Mouse (Mus musculus): ENCODE measurements at regions not wholly inside any gene's neighbourhood (a gene's known extent, or its start where the extent isn't known, plus 50 kb on each side); places are given as distances from the start of the nearest gene placed in this dataset.

GRCm38 (mm10) chr13:97331072-97331471 lies 90.2 kb downstream of the Enc1 start:
- TF ChIP-seq GATA4 (IDR thresholded peaks at IDR 0.05; ENCODE audit: insufficient replicate concordance, low read length) = no peak

DNA sequence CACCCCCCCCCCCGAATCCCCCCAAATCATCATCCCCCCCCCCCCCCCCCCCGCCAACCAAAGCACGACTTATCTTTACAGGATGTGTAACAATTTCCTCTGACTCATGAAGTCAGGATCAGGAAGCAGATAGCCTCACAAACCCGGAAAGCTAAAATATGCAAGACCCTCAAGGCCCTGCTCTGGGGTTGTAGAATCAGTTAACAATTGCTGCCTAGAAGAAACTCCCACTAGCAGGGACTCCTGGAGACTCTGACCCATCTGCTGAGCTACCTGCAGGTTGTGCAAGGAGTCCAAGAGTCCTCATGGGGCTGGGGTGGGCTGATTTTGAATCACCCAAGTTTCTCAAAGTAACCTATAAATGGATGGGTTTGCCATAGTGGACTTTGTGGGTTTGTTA lies 79.9 kb downstream of the Enc1 start:
- TF ChIP-seq GATA4 (IDR thresholded peaks at IDR 0.05; ENCODE audit: insufficient replicate concordance, low read length) = peak; percentile 20; the same call in 1 of the 2 replicates

GRCm38 (mm10) chr13:97320298-97320697 lies 79.4 kb downstream of the Enc1 start:
- TF ChIP-seq GATA4 (IDR thresholded peaks at IDR 0.05; ENCODE audit: insufficient replicate concordance, low read length) = peak; percentile 95

DNA sequence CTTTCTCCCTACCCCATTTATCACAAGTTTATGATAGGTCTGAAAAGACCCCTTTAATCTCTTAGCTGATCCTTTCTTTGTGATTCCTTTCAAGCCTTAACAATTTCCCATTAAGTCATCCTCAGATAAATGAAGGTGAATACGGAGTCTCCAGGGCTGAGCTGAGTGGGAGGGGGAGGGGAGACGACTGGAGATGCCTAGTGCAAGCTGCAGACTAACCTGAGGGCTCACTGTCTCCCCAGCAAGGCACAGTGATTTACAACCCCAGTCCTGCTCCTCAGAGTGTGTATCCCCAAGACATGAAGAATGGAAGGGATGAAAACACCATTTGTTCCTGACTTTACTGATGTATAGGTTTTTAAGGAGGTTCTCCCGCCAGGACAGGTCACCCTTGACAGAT lies 76.7 kb downstream of the Enc1 start:
- TF ChIP-seq GATA4 (IDR thresholded peaks at IDR 0.05; ENCODE audit: insufficient replicate concordance, low read length) = no peak

DNA sequence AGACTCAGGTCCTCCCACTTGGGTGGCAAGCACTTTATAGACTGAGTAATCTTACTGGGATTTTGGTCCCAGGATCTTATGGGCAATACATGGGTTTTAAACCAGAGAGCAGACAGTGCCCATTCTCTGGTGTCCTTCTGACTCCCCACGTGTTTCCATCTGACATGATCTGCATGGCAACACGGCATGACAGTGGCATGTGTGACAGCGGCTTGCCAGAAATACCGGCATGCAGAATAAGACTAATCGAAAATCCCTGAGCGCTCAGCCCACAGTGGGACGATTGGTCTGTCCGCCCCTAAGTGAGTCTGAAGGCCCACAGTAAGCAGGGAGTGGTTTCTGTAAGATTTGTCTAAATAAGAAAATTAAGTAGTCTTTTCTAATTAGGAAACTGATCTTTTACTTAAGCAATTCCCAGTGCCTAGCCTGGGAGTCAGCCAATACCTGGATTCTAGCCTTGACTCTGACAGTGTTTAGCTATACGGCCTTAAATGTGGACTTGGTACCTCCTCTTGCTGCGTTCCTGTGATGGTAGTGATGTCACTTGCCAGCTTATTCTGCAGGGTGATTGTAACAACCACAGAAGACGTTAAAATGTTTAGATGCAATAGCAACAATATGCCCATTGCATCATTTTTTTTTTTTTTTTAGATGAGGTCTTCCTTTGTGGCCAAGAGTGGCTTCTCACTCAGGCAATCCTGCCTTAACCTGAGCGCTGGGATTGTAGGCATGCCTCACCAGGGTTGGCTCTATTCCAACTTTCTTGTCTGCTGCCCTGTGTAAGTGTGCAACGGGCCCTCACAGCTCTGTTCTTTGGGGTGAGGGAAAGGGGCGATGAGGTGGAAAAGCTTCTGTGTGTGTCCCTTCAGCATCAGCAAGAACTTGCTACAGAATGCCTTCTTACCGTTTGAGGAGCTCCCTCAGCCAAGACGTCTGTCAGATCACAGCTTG lies 71.8 kb downstream of the Enc1 start:
- TF ChIP-seq GATA4 (IDR thresholded peaks at IDR 0.05; ENCODE audit: insufficient replicate concordance, low read length) = no peak

GRCm38 (mm10) chr13:97311340-97311739 lies 70.4 kb downstream of the Enc1 start:
- TF ChIP-seq GATA4 (IDR thresholded peaks at IDR 0.05; ENCODE audit: insufficient replicate concordance, low read length) = no peak; the same call in 1 of the 2 replicates

DNA sequence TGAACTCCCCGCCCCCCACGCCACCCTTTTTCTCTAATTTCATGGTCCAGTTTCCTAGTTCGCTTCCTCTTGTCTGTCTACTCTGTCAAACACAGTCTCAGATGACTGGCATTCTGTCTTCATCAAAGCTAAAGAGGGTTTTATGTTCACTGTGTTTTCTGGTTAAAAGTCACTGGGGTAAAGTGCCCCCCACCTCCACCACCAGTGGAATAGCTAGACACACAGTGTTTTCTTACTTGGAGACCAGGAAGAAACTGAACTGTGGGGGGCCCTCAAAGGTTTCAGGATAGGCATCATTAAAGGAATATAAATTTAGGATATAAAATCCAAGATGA lies 69.9 kb downstream of the Enc1 start:
- no peak for TF ChIP-seq GATA4 (IDR thresholded peaks at IDR 0.05; ENCODE audit: insufficient replicate concordance, low read length)

DNA sequence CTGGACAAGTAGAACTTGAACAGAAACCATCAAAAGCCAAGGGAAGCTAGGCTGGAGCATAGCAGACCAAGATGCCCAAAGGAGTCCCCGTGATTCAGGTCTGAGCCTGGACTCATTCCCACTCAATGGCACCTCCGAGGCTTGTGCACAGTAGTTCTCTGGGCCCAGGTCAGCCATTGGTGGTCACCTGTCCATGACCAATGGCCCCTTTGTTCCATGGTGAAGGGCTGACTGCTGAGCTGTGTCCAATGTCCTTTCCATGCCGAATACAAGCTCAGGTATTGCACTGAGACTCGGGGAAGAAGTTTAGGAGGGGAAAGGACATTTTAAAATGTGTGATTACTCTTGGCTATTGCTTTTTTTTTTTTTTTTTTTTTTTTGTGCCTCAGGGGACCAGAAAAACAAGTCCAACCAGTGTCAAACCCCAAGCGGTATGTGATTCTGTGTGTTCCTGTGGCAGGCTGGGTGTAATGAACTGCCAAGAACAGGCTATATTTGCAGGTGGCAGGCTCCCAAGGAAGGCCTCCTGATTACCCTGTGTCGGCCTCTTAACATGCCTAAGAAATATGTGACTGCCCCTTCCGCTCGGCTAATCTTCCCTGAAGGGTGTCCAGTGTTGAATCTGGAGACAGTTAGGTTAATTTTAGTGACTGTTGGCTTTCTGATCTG lies 69.4 kb downstream of the Enc1 start:
- TF ChIP-seq GATA4 (IDR thresholded peaks at IDR 0.05; ENCODE audit: insufficient replicate concordance, low read length) = no peak

DNA sequence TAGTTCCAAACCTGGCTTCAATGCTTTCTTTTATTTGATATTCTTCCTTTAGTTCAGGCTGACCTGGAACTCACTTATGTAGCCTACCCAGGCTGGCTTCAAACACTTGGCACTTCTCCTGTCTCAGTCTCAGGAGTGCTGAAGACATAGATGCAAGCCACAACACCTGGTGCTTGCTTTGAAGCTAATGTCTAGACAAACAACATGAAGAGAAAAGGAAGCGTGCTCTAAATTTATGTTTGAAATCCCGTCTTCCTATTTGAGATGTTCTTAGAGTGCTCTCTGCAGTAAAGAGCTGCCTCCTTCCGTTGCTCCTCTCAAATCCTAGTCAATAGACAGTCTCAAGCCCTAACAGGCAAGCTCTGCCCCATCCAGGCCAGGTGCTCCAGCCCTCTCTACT lies 68.5 kb downstream of the Enc1 start:
- TF ChIP-seq GATA4 (IDR thresholded peaks at IDR 0.05; ENCODE audit: insufficient replicate concordance, low read length) = no peak

- TF ChIP-seq GATA4 (IDR thresholded peaks at IDR 0.05; ENCODE audit: insufficient replicate concordance, low read length) = no peak
Observed at GRCm38 (mm10) chr13:97308431-97308830, 67.5 kb downstream of the Enc1 start.

All from liver, adult (tissue).